Mouse (Mus musculus): Measurements from ENCODE around the gene Spc25.

The Spc25 gene

GRCm38 (mm10) chr2:69205791-69206351, at the start of gene Spc25:
Gene Spc25 (minus strand): TSS chr2:69206194.
- CTCF ChIA-PET: no interaction called here

- CTCF ChIA-PET: no interaction called here
Observed at GRCm38 (mm10) chr2:69248221-69248755, 42.3 kb upstream of the Spc25 start.

GRCm38 (mm10) chr2:69247081-69247480, 41.1 kb upstream of the Spc25 start:
- CTCF ChIA-PET: no interaction called here

- CTCF ChIA-PET: interaction anchor here (0.6 kb wide), 1 partner anchor 15 kb away, joined by 3 read pairs; no protein-coding TSS in a partner anchor
Observed at GRCm38 (mm10) chr2:69244924-69245323, 38.9 kb upstream of the Spc25 start.

- CTCF ChIA-PET: no interaction called here
Observed at GRCm38 (mm10) chr2:69239315-69239714, 33.3 kb upstream of the Spc25 start.

GRCm38 (mm10) chr2:69234976-69235678, 29.1 kb upstream of the Spc25 start:
- CTCF ChIA-PET: no interaction called here

GRCm38 (mm10) chr2:69232101-69232500, 26.1 kb upstream of the Spc25 start:
- CTCF ChIA-PET: no interaction called here

GRCm38 (mm10) chr2:69230137-69230536, 24.1 kb upstream of the Spc25 start:
- CTCF ChIA-PET: no interaction called here

- CTCF ChIA-PET: no interaction called here
Observed at GRCm38 (mm10) chr2:69228635-69229034, 22.6 kb upstream of the Spc25 start.

GRCm38 (mm10) chr2:69226876-69227275, 20.9 kb upstream of the Spc25 start:
- CTCF ChIA-PET: no interaction called here

GRCm38 (mm10) chr2:69224724-69225123, 18.7 kb upstream of the Spc25 start:
- CTCF ChIA-PET: no interaction called here

- CTCF ChIA-PET: no interaction called here
Observed at GRCm38 (mm10) chr2:69222815-69223214, 16.8 kb upstream of the Spc25 start.

GRCm38 (mm10) chr2:69221868-69222416, 15.9 kb upstream of the Spc25 start:
- CTCF ChIA-PET: no interaction called here

GRCm38 (mm10) chr2:69215242-69215641, 9.2 kb upstream of the Spc25 start:
- CTCF ChIA-PET: no interaction called here

GRCm38 (mm10) chr2:69212652-69213051, 6.7 kb upstream of the Spc25 start:
- CTCF ChIA-PET: no interaction called here

GRCm38 (mm10) chr2:69210773-69211172, 4.8 kb upstream of the Spc25 start, which contains the start of gene G6pc2:
Gene G6pc2 (plus strand): TSS chr2:69211073.
- CTCF ChIA-PET: no interaction called here

GRCm38 (mm10) chr2:69209684-69210083, 3.7 kb upstream of the Spc25 start:
- CTCF ChIA-PET: no interaction called here

GRCm38 (mm10) chr2:69206523-69206922, 529 bp upstream of the Spc25 start:
- CTCF ChIA-PET: no interaction called here

- CTCF ChIA-PET: interaction anchor here (0.6 kb wide), 1 partner anchor 15 kb away, joined by 3 read pairs; no protein-coding TSS in a partner anchor
Observed at GRCm38 (mm10) chr2:69205185-69205584, 809 bp downstream of the Spc25 start.

GRCm38 (mm10) chr2:69193555-69193954, 12.4 kb downstream of the Spc25 start:
- CTCF ChIA-PET: no interaction called here

- CTCF ChIA-PET: no interaction called here
Observed at GRCm38 (mm10) chr2:69191059-69191458, 14.9 kb downstream of the Spc25 start.

GRCm38 (mm10) chr2:69189222-69189621, 16.8 kb downstream of the Spc25 start:
- CTCF ChIA-PET: no interaction called here

GRCm38 (mm10) chr2:69188732-69189131, 17.3 kb downstream of the Spc25 start:
- CTCF ChIA-PET: no interaction called here
